Mouse (Mus musculus) spleen, adult 2 months (tissue): Measurements from ENCODE around the gene Psmd9.
"Not testable (repeated sequence)": the region's sequence is repeated elsewhere in the genome, so short reads cannot be mapped to it uniquely, and the experiment has no call there.

Source experiments
- CTCF ChIP-seq: fragments of 200-500 bp; IDR thresholded peaks from 2 replicates; pipeline ENCODE4 v1.5.1; 2011; ENCODE audit warnings: mild to moderate bottlenecking, inconsistent platforms; ENCODE audit not compliant: insufficient read depth, insufficient read length, insufficient replicate concordance; ENCODE audit errors: extremely low read depth
- POLR2A ChIP-seq: fragments of 200-500 bp; IDR thresholded peaks from 2 replicates; pipeline ENCODE4 v1.6.1; 2011; ENCODE audit warnings: low read depth, low read length, inconsistent platforms

- TF ChIP-seq POLR2A, CTCF: not testable (repeated sequence)
Measured at GRCm38 (mm10) chr5:123200816-123201522, 31.8 kb downstream of the Psmd9 start.
